Mouse (Mus musculus): ENCODE measurements around the gene St8sia1. TPM values are rescaled to one million over a fixed set of nuclear protein-coding genes. Genes with fewer than 3 reads are reported as not detected.
"Not testable (repeated sequence)": the region's sequence is repeated elsewhere in the genome, so short reads cannot be mapped to it uniquely, and the experiment has no call there.

Gene St8sia1
- polyA plus RNA-seq, 1 experiment: 0.12 TPM

DNA sequence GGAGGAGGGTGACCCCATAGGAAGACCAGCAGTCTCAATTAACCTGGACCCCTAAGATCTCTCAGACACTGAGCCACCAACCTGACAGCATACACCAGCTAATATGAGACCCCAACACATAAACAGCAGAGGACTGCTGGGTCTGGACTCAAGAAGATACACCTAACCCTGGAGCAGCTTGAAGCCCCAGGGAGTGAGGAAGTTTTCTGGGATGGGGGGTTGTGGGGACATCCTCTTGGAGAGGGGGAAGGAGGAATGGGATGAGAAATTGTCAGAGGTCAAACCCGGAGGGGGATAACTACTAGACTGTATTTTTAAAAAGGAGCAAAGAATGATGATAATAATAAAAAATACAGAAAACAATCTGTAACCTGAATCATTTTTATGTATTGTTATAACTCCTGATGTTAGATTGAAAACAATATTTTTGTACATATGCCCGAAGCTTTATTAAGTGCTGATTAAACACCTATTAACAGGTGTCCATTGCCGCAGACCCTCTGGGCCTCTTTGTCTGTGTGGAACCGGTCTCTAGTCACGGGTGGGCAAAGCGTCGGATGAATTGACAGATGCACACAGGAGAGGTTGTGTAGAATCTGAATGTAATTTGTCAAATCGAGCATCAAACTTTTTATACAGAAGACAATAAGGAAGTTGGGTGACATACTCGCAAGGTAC lies 21.4 kb upstream of the St8sia1 start:
- 68% methylated on average over 9 of the region's 9 CpGs for WGBS
- DNase-seq (ENCODE audit: low read depth, low spot score): not testable (repeated sequence)

DNA sequence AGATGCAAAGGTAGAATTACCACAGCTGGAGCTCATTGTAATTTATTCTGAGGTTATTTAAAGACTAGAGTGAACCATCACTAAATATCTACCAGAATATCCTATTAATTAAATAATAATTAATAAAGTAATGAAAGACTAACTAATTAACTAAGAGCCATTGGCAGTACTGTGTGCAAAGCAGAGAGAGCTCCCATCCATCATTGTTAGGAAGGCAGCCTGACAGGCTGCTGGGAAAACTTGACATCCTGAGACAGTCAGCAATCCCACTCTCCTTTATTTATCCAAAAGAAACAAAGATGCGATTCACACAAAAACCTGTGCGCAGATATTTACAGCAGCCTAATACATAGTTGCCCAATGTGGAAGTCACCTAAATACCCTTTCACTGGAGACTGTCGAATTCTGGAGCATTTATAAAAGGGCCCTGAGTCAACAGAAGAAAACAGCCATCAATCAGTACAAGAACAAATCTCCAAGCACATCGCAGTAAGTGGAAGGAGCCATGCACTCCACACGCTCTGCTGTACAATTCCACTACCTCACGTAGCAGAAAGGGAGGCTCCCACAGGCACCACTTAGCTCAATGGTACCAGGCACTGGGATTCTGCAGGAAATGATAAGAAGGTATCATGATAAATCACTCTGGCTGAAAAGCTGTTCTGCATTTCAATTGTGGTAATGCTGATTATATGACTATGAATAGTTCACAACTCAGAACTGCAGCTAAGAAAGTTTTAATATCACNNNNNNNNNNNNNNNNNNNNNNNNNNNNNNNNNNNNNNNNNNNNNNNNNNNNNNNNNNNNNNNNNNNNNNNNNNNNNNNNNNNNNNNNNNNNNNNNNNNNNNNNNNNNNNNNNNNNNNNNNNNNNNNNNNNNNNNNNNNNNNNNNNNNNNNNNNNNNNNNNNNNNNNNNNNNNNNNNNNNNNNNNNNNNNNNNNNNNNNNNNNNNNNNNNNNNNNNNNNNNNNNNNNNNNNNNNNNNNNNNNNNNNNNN lies 15.7 kb upstream of the St8sia1 start:
- WGBS: 30% methylated on average over 6 of the region's 6 CpGs
- DNase-seq (ENCODE audit: low read depth, low spot score): no peak

DNA sequence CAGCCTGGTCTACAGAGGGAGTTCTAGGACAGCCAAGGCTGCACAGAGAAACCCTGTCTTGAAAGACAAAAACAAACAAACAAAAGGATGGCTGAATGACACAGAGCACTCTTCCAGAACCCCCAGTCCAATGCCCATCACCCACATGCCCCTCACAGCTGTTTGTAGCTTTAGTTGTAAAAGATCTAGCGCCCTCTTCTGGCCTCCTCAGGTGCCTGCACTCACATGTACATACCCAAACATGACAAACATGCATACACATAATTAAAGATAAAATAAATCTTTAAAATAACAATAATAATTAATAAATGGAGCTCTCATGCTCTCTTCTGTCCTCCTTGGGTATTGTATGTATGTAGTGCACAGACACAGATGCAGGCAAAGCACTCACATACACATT lies 13.0 kb upstream of the St8sia1 start:
- WGBS: 34% methylated on average over 1 of the region's 1 CpGs
- DNase-seq (ENCODE audit: low read depth, low spot score): no peak

DNA sequence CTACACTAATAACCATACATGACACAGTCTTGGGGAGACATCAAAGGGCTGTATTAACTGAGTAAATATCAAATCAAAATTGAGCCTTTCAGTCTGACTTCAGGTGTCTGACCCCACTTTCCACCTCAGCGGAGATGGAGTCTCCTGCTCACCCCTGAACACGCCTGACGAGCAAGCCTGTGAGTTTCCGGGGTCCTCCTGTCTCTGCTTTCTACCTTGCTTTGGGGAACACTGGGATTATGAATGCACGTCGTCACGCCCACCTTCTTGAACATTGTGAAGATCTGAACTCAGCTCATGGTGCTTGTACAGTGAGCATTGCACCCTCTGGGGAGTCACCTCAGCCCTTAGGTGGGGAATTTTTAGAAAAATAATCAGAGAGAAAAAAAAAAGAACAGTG lies 9.0 kb upstream of the St8sia1 start:
- DNase-seq (ENCODE audit: low read depth, low spot score): no peak
- 89% methylated on average over 7 of the region's 7 CpGs for WGBS

DNA sequence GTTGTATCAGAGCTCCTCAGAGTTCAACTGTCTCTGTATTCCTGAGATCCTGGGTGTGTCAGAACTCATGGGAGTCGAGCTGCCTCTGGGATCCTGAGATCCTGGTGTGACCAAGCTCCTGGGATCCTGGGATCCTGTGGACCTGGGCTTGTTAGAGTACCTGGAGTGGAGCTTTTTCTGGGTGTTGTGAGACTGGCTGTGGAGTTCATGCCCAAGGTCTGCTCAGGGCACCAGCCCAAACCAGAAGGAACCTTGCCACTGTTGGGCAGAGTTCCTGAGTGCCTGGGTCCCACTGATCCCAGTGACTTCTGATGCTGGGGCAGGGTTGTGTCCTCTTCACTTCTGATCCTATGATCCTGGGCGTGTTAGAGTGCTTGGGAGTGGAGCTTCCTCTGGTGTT lies 8.0 kb upstream of the St8sia1 start:
- WGBS: 46% methylated on average over 2 of the region's 2 CpGs
- DNase-seq (ENCODE audit: low read depth, low spot score): no peak

DNA sequence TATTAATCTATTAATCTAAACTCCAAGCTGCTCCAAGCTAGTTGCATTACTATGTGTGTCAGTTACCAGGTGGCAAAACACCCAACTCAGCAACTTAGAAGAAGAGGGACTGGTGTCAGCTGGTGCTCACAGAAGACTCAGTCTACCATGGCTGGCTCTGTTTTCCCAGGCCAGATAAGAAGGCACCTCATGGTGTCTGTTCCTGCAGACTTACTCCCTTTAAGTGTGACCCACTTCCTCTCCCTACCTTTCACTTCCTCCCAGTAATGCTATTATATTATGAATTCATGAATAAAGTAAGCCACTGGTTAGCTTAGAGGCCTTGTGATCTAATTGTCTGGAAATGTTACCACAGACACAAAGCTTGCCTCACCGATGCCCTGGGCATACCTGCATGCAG lies 3.2 kb upstream of the St8sia1 start:
- no peak for DNase-seq (ENCODE audit: low read depth, low spot score)
- WGBS: 91% methylated on average over 1 of the region's 1 CpGs

DNA sequence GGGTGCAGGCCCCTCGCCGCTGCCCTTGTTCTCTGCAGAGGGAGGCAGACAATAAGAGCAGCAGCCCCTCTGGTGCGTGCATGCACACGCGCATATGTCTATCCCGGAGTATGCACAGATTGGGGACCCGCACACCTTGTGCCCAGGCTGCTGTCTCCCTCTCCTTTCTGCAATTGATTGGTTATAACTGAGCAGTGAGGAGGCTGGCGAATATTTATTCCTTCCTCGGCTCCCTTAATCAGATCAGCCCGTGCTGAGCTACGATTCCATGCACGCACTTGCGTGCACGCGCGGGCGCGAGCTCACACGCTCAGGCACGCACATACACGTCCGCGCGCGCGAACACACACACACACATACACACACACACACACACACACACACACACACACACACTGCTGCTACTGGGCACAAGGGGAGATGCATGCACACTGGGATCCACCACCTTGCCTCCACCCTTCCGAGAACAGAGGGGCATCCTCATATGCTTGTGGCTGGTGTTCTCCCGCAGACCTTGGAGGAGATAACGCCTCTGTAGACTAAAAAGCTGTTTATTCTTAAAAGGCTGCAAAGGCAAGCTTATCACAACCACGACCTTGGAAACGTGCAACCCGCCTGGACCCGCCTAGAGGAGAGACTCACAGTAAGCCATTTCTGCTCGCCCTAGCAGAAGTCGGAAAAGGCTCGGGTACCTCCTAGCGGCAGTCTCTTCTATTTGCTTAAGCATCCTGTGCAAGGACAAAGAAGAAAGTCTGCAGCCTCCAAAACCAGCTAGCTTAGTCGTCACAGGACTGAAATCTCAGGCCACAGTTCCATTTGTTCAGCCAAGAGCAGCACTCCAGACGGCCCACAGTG lies 506 bp upstream of the St8sia1 start:
- 2% methylated on average over 39 of the region's 39 CpGs for WGBS
- DNase-seq (ENCODE audit: low read depth, low spot score): no peak

DNA sequence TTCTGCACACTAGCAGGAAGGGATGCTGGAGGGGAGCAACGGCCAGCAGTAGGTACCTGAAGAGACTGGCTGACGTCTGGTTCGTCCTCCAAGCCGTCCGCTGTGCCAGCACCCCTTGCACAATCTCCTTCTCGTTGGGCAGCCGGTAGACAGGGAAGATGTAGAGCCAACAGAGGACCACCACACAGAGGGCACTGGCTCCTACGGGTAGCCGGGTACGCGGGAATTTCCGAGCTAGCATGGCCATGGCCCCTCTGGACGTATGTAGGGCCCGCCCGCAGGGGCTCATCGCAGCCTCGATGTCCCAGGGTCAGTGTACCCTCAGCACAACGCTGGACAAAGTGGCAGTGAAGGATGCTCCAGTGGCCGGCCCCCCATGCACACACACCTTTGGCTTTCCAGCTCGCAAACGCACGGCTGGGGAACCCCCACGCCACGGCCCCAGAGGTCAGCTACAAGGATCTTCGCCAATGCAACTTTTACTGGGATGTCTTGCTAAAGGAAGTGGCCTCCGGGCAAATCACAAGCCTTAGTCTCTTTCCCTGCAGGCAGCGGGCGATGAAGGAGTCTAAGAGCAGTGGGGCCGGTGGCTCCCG lies 674 bp downstream of the St8sia1 start:
- DNase-seq (ENCODE audit: low read depth, low spot score): no peak
- WGBS: 26% methylated on average over 30 of the region's 30 CpGs

DNA sequence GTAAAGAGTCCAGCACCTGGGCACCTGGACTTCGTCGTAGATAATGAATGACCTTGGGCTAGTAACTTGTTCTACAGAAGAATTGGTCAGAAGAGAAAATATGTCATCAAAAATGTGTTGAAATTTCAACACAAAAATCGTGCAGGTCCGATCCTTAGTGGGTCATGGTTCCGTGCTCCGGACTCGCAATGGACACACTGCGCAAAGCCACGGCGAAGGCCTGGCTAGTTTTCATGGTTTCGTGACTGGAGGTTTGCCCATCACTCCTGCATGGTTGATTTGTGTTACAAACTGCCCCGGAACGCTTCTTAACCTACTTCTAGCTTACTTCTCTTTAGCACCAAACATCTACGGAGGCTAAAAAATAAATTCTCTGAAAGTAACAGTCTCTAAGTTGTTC lies 1.4 kb downstream of the St8sia1 start:
- DNase-seq (ENCODE audit: low read depth, low spot score): no peak
- WGBS: 89% methylated on average over 14 of the region's 14 CpGs

DNA sequence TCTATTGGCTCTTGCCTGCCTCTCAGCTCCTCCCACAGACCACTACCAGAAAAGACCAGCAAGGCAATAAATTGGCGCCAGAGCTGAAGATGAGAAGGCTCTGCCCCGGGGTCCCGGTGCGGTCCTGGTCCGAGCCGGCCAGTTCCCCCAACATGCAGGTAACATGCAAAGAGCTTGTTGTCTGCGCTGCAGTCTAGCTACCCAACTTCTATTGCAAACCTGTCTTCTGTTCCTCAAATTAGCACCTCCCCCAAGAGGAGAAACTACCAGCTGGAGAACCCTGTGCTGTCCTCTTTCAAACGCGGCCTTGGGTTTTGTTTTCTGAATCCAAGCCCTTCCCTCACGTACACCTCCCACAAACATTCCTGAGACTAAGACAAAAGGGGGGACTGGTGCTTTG lies 1.8 kb downstream of the St8sia1 start:
- DNase-seq (ENCODE audit: low read depth, low spot score): no peak
- 57% methylated on average over 10 of the region's 10 CpGs for WGBS

DNA sequence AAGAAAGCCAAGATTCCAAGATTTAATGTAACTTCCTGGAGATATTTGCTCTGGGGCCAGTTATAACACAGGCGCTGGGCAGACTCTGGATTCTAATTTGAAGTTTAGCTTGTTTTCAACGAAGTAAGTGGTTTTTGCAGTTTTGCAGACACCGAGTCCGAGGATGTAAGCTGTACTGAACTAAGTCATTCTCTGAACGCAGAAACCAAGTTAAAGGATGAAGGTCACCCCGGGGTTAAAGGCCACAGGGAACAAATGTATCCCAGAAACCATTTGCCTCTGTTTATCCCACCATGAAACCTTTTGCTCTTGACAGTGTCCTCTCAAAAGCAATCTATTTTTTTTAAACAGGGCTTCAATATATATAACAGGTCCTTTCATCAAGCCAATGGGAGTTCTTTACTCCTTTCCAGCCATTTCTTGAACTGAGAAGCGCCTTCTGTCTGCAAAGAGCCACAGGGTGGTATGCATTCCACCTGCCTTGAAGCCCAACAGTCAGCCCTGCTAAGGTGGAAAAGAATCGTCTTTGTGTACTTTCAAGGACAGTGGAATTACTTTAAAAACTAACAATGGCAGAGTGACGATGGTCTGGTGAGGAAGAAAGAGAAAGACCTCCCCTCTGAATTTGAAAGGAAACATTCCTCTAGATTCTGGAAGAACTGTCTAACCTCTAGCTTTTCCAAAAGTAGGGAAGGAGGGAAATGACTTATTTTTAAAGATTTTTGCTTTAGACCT lies 2.4 kb downstream of the St8sia1 start:
- 66% methylated on average over 9 of the region's 9 CpGs for whole genome bisulfite sequencing
- no peak for DNase-seq (ENCODE audit: low read depth, low spot score)

DNA sequence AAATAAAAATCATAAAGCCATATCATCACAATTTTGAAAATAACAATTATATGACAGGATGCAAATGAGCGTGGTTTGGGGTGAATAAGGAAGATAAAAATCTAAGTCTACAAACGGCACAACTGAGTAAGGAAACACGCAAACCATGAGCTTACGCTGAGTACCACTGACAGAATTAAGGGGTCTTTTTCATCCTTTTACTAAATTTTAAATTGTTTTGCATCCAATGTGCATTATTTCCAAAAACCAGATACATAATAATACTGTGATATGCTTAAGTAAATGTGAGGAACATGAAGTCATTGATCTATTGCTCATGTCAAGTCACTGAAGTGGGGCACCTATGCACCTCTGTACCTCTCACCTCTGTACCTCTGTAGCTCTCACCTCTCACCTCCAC lies 7.7 kb downstream of the St8sia1 start:
- WGBS: 87% methylated on average over 4 of the region's 4 CpGs
- no peak for DNase-seq (ENCODE audit: low read depth, low spot score)

DNA sequence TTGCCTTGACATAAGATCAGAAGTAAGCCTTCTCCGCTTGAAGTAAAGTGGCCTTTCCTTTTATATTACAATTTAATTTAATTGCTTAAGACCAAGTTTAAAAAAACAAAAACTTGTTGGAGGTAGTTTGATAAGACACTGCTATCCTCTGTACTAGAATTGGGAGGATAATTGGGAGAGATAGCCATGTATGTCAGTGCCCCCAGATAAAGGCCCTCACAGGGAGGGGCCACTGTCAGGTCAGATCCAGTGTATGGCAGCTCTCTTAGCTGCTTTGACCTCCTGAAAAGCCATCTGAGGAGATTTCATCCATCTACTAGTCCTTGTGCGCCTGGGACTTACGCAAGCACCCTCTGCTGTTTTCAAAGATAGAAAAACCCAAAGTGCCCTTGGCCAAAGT lies 9.0 kb downstream of the St8sia1 start:
- DNase-seq (ENCODE audit: low read depth, low spot score): no peak
- WGBS: 91% methylated on average over 3 of the region's 3 CpGs

DNA sequence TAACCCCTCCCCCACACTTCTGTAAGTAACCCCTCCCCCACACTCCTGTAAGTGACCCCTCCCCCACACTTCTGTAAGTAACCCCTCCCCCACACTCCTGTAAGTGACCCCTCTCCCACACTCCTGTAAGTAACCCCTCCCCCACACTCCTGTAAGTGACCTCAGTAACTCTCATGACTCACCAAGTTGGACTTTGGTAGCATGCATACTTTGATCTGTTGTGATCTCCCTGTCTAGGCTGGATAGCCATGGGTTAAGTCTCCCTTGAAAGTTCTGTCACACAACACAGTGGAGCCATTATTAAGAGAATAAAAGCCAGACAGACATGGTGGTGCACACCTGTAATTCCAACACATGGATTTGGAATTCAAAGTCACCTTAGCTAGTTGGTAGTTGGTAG lies 11.1 kb downstream of the St8sia1 start:
- no peak for DNase-seq (ENCODE audit: low read depth, low spot score)

DNA sequence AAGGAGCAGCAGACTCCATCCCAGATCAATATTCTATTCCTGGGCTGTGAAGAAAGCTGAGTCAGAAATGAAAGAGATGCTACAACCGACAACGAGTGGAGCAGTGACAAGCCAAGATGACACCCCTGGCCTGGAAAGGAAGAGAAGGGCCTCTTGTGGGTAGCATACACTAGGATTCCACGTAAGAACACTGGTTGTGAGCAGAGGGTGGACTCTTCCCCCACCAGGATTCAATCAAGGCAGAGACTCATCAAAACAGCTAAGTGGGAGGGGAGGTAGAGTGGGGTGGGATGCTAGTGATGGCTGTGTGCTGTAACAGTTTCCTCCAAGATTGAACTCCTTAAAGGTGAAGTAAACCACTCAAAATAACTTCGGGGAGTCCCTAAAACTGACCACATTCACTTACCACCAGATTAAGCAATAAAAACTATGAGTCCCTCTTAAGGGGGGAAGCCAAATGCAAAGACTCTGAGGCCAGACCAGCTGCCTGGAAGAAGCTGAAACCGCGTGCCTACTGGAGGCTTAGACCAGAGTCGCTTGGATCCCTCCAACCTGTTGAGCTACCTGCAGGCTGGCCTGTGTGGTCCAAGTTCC lies 11.8 kb downstream of the St8sia1 start:
- 82% methylated on average over 7 of the region's 7 CpGs for WGBS
- DNase-seq (ENCODE audit: low read depth, low spot score): no peak

DNA sequence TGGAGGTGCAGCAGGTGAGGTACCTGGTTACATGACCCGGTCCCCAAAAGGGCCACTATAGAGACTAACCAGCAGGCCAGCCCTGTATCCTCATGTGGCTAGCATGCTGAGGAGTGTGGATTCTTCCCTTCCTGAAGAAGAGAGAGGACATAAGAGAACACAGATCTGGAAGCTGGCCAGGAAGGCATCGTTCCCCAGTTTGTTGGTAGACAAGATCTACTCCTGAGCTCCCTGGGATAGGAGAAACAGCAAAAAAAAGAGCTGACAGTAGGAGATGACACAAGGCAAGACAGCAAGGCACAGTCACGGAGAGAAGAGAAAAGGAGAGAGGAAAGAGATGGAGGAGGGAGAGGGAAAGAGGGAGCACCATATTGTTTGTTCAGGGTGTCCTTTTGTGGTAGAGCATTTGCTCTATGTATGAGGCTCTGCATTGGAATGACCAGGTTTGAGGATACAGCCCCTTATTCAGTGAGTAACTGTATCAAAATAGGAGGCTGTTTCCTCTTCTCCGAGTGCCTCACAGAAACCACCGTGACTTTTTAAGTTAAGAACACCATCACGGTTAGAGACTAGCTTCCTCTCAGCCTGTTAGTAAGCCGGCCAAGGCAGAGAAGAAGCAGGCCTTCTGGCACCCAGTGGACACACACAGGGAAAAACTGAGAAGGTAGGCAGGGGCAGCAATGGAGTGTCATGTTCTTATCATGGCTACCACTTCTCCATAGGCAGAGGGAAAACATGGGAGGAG lies 12.5 kb downstream of the St8sia1 start:
- 79% methylated on average over 7 of the region's 7 CpGs for WGBS
- no peak for DNase-seq (ENCODE audit: low read depth, low spot score)

DNA sequence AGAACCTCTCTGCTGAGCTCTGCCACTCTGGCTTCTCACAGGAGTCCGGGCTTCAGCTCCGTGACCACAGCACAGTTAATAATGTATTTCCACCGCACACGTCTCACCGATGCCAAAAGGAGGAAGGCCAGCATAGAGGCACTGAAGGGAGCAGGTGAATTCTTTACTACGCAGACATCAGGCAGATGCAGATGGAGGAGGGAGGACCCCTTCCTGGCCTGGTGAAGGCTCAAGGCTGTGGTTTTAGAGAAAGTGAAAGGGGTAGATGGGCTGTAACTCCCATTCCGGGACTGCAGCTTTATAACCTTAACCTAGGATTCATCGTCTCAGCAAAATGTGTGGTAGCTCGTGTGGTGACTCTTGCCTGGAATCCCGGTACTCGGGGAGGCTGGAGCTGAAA lies 13.9 kb downstream of the St8sia1 start:
- no peak for DNase-seq (ENCODE audit: low read depth, low spot score)

DNA sequence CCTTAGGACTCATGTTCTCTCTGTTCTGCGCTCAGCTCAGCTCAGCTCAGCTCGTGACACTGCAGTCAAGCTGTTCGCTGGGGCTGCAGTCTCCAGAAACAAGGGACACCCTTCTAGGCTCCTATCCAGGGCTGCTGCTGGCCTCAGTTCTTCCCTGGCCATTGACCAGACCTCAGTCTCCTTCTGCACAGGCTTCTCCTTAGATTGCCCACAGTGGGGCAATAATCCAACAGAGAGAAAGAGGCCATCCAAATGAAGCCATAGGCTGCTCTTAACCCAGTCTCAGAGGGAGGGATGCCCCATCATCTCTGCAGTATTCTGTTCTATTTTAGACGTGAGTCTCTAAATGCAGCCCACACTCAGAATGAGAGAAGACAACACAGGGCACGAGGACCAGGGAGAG lies 15.3 kb downstream of the St8sia1 start:
- 71% methylated on average over 5 of the region's 5 CpGs for WGBS

More for the DNA sequence above, 13.9 kb downstream of the St8sia1 start:
- WGBS: 78% methylated on average over 11 of the region's 11 CpGs

More for the DNA sequence above, 15.3 kb downstream of the St8sia1 start:
- DNase-seq (ENCODE audit: low read depth, low spot score): no peak
